ENCODE assay signal across 22 mouse cellular contexts in the genomic region with DNA sequence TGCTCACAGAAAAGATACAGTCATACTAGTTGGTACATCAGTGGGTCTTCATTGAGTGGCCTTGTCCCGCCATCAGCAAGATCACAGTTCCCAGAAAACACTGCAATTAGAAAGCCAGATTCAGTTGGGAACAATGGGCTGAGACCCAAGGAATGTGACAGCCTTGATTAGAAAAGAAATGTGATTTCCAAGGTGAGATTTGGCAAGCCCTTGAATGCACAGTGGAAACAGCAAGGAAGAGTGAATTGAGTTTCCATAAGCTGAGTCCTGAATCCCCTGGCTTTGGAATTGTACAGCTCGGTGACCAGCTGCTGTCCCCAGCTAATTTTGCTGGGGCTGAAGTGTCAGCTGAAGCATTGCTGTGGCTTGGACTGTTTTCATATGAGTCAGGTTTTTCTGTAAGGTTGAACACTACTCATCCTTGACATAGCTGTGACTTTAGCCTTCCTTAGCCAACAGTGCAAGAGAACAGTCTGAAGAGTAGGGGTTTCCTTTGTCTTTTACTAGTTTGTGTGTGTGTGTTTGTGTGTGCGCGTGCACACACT.
DNase-seq lines count a peak whose midpoint lies in the region; ATAC-seq and TF ChIP-seq lines count a peak whose summit lies in the region.
"Had no signal": no experiment of that assay in that cellular context is flagged by ENCODE, and none has a peak within 500 bp of the region (broad histone marks: within the 10 kb centered on the region; RNA-seq: fewer than 3 reads in every experiment).

No protein-coding gene starts in this region.

- H3K27ac ChIP-seq in intestine, embryonic 16.5 days (ENCODE audit: low read length), result no peak overlapping the region
- H3K27ac ChIP-seq: embryonic facial prominence, embryonic 15.5 days; forebrain, embryonic 10.5 days; heart, adult 2 months; heart, embryonic 15.5 days; hindbrain, embryonic 10.5 days; hindbrain, embryonic 15.5 days had no signal

- H3K9ac ChIP-seq in intestine, embryonic 16.5 days (ENCODE audit: low read depth, low read length), result no peak overlapping the region
- H3K9ac ChIP-seq: embryonic facial prominence, embryonic 15.5 days; heart, embryonic 15.5 days; hindbrain, embryonic 15.5 days had no signal

- DNase-seq in adrenal gland, postnatal 14 days, result peak; percentile 13
- DNase-seq in adrenal gland, postnatal 4 days (ENCODE audit: low spot score in 2 of 2), result no peak
- peak; percentile 76 for DNase-seq in heart, adult 11 months
- no peak for DNase-seq in heart, postnatal 10 days
- DNase-seq in Patski (ENCODE audit: low read depth, low spot score), result no peak
- DNase-seq: B cell, adult 2 months; cerebellum, adult 18-20 months; cerebellum, adult 9-11 months; embryo, embryonic 11 days; gastrocnemius, postnatal 10 days; heart, adult 2 months; kidney, adult 11 months; kidney, adult 9 months had no signal

- no peaks in the 10 kb centered on the region for H3K27me3 ChIP-seq in Patski
- H3K27me3 ChIP-seq in intestine, embryonic 16.5 days (replicated peaks; ENCODE audit: control insufficient read depth, insufficient read depth, low read length), result no peaks in the 10 kb centered on the region
- H3K27me3 ChIP-seq: embryonic facial prominence, embryonic 15.5 days; heart, embryonic 15.5 days; hindbrain, embryonic 15.5 days had no signal

- H3K4me1 ChIP-seq in intestine, embryonic 16.5 days (ENCODE audit: control insufficient read depth, insufficient read depth, low read length), result no peaks in the 10 kb centered on the region
- H3K4me1 ChIP-seq: embryonic facial prominence, embryonic 15.5 days; forebrain, embryonic 10.5 days; heart, embryonic 15.5 days; hindbrain, embryonic 10.5 days had no signal

- CTCF ChIA-PET in Patski (lab: Charles Lee), result no interaction called here

- in situ Hi-C loops in Patski (cut with MboI; ENCODE audit: low pct_unique_long_range_greater_than_20kb), result no loop called here

- no peaks in the 10 kb centered on the region for H3K36me3 ChIP-seq in intestine, embryonic 16.5 days (ENCODE audit: control insufficient read depth, insufficient read depth, low read length)
- H3K36me3 ChIP-seq: embryonic facial prominence, embryonic 15.5 days; forebrain, embryonic 10.5 days; heart, embryonic 15.5 days; hindbrain, embryonic 10.5 days; hindbrain, embryonic 15.5 days had no signal

- no peak overlapping the region for H3K4me3 ChIP-seq in intestine, embryonic 16.5 days (ENCODE audit: low read length)
- H3K4me3 ChIP-seq: embryonic facial prominence, embryonic 15.5 days; erythroblast, embryonic 14.5 days; forebrain, embryonic 10.5 days; heart, adult 2 months; heart, embryonic 15.5 days; hindbrain, embryonic 10.5 days; hindbrain, embryonic 15.5 days had no signal

- 95% methylated on average over 4 of the region's 4 CpGs for WGBS in intestine, embryonic 16.5 days

- no peak for TF ChIP-seq CTCF in Patski (IDR thresholded peaks at IDR 0.05)

- intact Hi-C loops in heart, postnatal 10 days (cut with DNase I), result no loop called here

- peak; percentile 79 for ATAC-seq in Patski
- no peak for ATAC-seq in intestine, embryonic 16.5 days
- ATAC-seq: forebrain, embryonic 16.5 days had no signal

- POLR2A ChIA-PET in Patski (lab: Charles Lee), result no interaction called here

- H3K4me2 ChIP-seq in intestine, embryonic 16.5 days (ENCODE audit: low read depth, low read length), result no peak overlapping the region
- H3K4me2 ChIP-seq: embryonic facial prominence, embryonic 15.5 days; heart, embryonic 11.5 days; heart, embryonic 15.5 days; hindbrain, embryonic 15.5 days had no signal

- H3K9me3 ChIP-seq in intestine, embryonic 16.5 days (ENCODE audit: control insufficient read depth, low read length), result no peaks in the 10 kb centered on the region
- H3K9me3 ChIP-seq: embryonic facial prominence, embryonic 15.5 days; forebrain, embryonic 10.5 days; heart, embryonic 15.5 days; hindbrain, embryonic 10.5 days; hindbrain, embryonic 15.5 days had no signal

Comparison
In these comparisons a context has a peak if more than half of its experiments do, and no peak if none do; other contexts are left out.
1. DNase-seq: peak in adrenal gland, postnatal 14 days (single experiment) and heart, adult 11 months (single experiment); none in adrenal gland, postnatal 4 days (0 of 2), heart, postnatal 10 days (0 of 2) and Patski (single experiment).